Mouse (Mus musculus) left cerebral cortex, adult 11 months (tissue): ENCODE data around the gene Nrg4.
"Not testable (repeated sequence)": the region's sequence is repeated elsewhere in the genome, so short reads cannot be mapped to it uniquely, and the experiment has no call there.

Experiments used
- DNase-seq: peaks from one replicate; pipeline ENCODE4 v3.0.0; 2022; ENCODE audit warnings: low spot score

Gene Nrg4

GRCm38 (mm10) chr9:55250595-55251247 is 75.9 kb downstream of the Nrg4 start:
- no peak for DNase-seq

GRCm38 (mm10) chr9:55248465-55248864 is 78.2 kb downstream of the Nrg4 start:
- DNase-seq, result no peak

GRCm38 (mm10) chr9:55246918-55247317 is 79.7 kb downstream of the Nrg4 start:
- DNase-seq, result no peak

- DNase-seq, result no peak
Observed at GRCm38 (mm10) chr9:55246440-55246839, 80.2 kb downstream of the Nrg4 start.

DNA sequence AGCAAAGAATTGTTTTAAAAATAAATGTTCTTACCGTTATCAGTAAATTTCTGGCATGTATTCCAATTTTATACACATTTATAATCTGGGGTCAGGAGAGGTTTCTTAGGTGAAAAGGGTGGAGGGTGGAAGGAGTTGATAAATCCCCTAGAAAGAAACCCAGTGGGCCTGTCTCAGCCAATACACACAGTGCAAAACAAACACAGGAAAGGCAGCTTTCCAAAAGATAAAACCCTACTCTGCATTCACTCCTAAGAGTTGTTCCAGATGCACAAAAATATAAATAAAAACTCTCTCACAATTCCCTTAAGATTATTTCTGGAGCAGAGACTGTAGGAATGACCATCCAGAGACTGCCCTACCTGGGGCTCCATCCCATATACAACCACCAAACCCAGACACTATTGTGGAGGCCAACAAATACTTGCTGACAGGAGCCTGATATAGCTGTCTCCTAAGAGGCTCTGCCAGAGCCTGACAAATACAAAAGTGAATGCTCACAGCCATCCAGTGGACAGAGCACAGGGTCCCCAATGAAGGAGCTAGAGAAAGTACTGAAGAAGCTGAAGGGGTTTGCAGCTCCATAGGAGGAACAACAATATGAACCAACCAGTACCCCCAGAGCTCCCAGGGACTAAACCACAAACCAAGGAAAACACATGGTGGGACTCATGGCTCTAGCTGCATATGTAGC is 81.4 kb downstream of the Nrg4 start:
- not testable (repeated sequence) for DNase-seq

GRCm38 (mm10) chr9:55244079-55244478 is 82.6 kb downstream of the Nrg4 start:
- no peak for DNase-seq

DNA sequence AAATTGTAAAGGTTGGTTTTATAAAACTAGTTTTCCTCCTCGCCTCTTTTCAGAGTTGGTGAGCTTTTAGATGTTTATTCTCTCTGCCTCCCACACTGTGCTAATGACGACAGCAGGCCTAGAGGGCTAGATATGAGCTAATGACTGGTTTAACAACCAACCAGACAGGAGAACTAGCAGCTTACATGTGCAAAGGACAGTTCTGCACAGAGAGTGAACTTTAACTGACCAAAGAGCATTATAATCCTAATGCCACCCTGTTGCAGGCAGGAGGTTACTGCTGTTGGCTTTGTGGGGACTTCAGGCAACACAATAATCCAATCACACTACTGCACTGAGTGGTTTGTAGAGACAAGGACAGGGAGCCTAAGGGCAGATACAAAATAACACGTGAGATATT is 83.4 kb downstream of the Nrg4 start:
- no peak for DNase-seq

DNA sequence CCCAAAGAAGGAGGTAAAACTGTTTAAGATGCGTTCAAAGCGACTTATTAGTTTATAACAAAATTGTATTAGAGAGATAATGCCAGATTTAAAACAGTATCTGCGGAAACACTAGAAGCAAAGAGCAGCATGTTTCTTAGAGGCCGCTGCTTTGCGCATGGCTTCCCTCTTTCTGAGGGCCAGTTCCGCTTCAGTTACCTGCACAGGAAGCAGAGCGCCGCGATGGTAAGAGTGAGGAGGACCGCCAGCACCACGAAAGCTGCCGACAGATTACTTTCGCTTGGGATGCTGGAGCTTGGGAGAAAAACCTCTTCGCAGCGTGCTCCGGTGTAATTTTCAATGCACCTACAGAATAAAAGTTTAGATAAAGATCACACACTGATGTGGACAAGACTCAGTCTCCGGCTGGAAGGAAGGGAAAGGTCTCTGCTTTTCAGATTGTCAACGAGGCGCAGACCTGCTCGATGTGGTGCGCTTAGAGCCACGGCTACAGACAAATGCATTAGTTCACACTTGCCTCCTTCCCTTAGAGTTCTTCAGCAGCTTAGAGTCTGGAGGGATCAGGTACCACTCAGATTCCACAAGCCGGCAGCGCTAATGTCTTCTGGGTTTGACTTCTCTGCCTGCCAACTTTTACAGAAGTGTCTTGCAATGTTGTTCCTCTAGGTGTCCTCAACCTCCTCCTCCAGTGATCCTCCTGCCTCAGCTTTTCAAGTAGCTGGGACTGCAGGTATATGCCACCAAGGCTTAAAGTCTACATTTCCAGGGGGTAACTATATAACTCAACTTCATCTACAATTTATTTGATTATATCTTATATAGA is 84.6 kb downstream of the Nrg4 start:
- DNase-seq, result no peak

DNA sequence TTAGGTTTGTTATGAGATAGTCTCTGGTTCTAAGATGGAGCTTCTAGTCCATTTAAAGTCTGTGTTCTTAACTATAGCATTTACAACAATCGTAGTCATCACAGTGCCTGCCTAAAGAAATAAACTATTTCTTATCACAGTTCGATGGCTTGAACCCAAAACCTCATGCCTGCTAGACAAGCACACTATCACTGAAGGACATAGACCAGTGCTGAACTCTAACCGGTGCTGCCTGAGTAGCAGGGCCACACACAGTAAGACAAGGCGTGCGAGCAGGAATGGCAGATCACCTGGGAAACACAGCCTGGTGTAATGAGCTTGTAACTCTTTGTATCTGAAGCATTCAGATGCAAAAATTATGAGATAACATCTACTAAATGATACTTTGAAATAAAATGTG is 85.8 kb downstream of the Nrg4 start:
- no peak for DNase-seq

DNA sequence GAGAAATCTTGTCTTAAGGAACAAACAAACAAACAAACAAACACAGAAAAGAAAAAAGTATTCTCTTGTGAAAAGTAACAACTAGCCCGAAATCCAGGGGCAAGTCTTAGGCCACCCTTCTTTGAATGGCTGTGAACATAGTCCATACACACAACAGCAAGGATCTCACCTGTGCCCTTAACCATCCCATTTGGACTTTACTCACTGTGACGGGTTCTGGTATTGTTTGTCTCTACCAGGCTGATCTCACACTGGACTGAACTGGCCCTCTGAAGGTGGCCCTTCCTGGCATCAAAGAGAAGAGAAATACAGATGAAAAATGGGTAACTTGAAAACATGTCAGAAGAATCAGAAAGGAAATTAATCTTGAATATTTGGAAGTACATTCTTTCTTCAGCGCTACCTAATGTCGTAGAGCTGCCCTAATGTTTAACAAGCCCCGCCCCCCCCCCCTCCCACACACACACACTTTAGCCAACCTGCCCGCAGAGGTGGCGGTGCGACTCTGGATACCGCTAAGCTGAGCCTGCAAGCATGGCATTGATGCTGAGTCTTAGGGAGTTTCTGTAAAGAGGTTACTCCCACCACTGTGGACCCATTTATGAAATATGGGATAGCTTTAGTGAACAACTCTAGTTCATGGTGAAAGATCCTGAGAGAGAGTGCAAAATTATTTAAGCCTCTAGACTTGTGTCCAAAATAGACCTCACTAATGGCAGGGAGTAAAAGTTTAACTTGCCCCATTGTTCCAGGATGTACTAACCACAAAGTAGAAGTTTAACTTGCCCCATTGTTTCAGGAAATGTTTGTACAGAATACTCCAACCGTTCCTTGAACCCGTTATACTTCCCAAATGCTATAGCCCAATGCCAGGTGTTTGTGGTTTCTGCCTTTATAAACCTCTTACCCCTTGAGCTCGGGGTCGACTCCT is 90.1 kb downstream of the Nrg4 start:
- no peak for DNase-seq

GRCm38 (mm10) chr9:55233076-55233475 is 93.6 kb downstream of the Nrg4 start:
- DNase-seq, result not testable (repeated sequence)

DNA sequence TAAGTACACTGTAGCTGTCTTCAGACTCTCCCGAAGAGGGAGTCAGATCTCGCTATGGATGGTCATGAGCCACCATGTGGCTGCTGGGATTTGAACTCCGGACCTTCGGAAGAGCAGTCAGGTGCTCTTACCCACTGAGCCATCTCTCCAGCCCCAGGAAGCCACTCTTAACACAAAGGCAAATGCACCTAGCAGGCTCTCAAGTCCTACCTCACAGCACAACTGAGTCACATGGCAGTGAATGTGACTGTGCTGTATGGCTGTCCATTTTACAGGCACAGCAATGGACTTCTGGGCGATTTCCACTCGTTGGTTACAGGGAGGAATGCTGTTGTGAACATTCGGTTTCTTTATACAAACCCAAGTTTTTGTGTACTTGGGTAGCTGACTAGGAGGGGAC is 94.1 kb downstream of the Nrg4 start:
- no peak for DNase-seq

GRCm38 (mm10) chr9:55232110-55232509 is 94.5 kb downstream of the Nrg4 start:
- no peak for DNase-seq

DNA sequence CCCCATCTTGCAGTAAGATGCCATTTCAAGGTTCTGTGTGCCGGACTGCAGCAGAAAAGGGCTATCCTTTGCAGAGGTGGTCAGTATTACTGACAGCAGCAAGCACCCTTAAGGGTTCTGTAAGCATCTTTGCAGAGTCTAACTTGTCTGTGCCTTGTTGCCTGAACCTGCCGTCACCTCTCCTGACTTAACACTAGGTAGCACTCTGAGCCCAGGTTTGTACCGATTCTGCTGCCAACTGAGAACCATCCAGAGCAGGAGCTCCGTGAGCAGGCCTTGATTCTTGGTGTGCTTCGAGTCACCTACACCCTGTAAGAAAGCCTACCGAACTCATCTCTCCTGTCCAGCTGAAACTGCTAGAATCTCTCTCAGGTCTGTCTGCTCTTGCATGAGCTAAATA is 95.1 kb downstream of the Nrg4 start:
- DNase-seq, result no peak

DNA sequence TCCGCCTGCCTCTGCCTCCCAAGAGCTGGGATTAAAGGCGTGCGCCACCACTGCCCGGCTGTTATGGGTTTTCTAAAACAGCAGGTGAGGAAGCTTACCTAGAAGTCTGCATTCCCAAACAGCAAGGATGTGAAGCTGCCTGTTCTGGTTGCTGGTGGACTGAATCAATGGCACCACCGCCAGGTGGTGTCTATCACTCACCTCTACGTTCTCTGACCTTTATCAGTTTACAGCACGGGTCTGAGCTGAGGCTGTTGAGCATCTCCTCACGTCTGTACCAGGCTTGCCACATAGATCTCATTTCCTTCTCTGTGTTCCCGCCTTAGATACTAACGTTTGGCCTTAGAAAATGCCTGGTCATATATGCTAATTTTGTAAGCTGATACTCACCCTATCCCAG is 97.6 kb downstream of the Nrg4 start:
- no peak for DNase-seq

- DNase-seq, result no peak
Observed at GRCm38 (mm10) chr9:55228149-55228548, 98.5 kb downstream of the Nrg4 start.

GRCm38 (mm10) chr9:55226251-55226650 is 100.4 kb downstream of the Nrg4 start:
- DNase-seq, result no peak

- no peak for DNase-seq
Observed at GRCm38 (mm10) chr9:55225165-55225737, 101.4 kb downstream of the Nrg4 start.

DNA sequence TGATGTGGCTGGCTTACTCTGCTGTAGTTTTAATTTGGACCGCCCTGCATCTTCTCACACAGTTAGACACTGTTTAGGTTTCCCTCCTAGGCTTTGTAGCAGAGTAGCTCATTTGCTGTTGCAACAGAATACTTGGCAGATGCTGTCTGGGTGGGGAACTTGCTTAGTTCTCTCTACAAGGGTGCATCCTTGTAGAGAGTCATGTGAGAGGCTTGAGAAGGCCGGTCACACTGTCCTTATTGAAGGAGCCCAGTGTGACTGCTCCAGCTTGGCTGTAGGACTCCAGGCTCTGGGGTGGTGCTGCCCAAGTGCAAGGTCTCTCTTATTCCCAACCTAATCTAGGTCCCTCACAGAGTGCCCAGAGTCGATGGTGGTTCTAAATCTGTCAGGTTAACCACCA is 109.3 kb downstream of the Nrg4 start:
- no peak for DNase-seq

GRCm38 (mm10) chr9:55216078-55216477 is 110.6 kb downstream of the Nrg4 start:
- DNase-seq, result no peak

GRCm38 (mm10) chr9:55215648-55216047 is 111.0 kb downstream of the Nrg4 start:
- DNase-seq, result no peak

GRCm38 (mm10) chr9:55215056-55215455 is 111.6 kb downstream of the Nrg4 start:
- DNase-seq, result no peak
